Mouse (Mus musculus) liver, embryonic 16.5 days (tissue): Measurements from ENCODE around the gene Sesn2. TPM values are rescaled to one million over a fixed set of nuclear protein-coding genes. Genes with fewer than 3 reads are reported as not detected.
A peak's percentile ranks its signal among the peaks of the same experiment; 100 is the strongest.

ENCODE experiments used
- ATAC-seq: fragments of 200-750 bp; cut with Nextera tagmentation; 2 replicates; pipeline ENCODE4 v1.8.0; 2017; ENCODE audit warnings: low read depth, mild to moderate bottlenecking, moderate number of reproducible peaks, moderate library complexity
- H3K27ac ChIP-seq: fragments of 300-500 bp; sonication (generic); 2 replicates; pipeline ENCODE4 v1.5.1; 2014; ENCODE audit warnings: mild to moderate bottlenecking, low read length
- H3K27me3 ChIP-seq: fragments of 300-500 bp; sonication (generic); 2 replicates; pipeline ENCODE4 v1.6.1; 2014; ENCODE audit warnings: low read depth, low read length, mixed read lengths; ENCODE audit not compliant: control insufficient read depth, insufficient read depth
- H3K36me3 ChIP-seq: fragments of 300-500 bp; sonication (generic); 2 replicates; pipeline ENCODE4 v1.6.1; 2014; ENCODE audit warnings: mild to moderate bottlenecking; ENCODE audit not compliant: control insufficient read depth, insufficient read depth
- H3K4me1 ChIP-seq: fragments of 300-500 bp; sonication (generic); 2 replicates; pipeline ENCODE4 v1.6.1; 2014; ENCODE audit warnings: low read depth, low read length, mixed read lengths; ENCODE audit not compliant: control insufficient read depth
- H3K4me2 ChIP-seq: fragments of 300-500 bp; sonication (generic); 2 replicates; pipeline ENCODE4 v1.6.1; 2014; ENCODE audit warnings: low read depth, low read length, mixed read lengths
- H3K4me3 ChIP-seq: fragments of 300-500 bp; sonication (generic); 2 replicates; pipeline ENCODE4 v1.5.1; 2014; ENCODE audit warnings: low read depth, mild to moderate bottlenecking, low read length
- H3K9ac ChIP-seq: fragments of 300-500 bp; sonication (generic); 2 replicates; pipeline ENCODE4 v1.6.1; 2014; ENCODE audit warnings: low read depth, low read length
- H3K9me3 ChIP-seq: fragments of 300-500 bp; sonication (generic); replicated peaks from 2 replicates; pipeline ENCODE4 v1.6.1; 2016; ENCODE audit warnings: low read length; ENCODE audit not compliant: control insufficient read depth
- WGBS: fragments of 180-500 bp; shearing (Covaris S2); extraction: QIAGEN DNeasy Blood & Tissue Kit; methylation state at CpG from one replicate; pipeline ENCODE4 v1.1.7; 2014; ENCODE audit not compliant: insufficient replicate concordance; 5-methylcytosine and 5-hydroxymethylcytosine counted together
- polyA plus RNA-seq: library from polyadenylated mRNA; unstranded; fragments of >200 nt; fragmentation: Nextera tagmentation; extraction: Ambion mirVana; gene quantifications from 2 replicates; pipeline ENCODE4 v1.2.1, GENCODE M21; 2015

Gene Sesn2
- polyA plus RNA-seq, 1 experiment from 2014 or later, result 7.9 TPM

GRCm38 (mm10) chr4:132455561-132455960 is 54.7 kb downstream of the Sesn2 start:
- H3K4me2 ChIP-seq, result no peak overlapping the region
- no peak overlapping the region for H3K4me3 ChIP-seq
- H3K27ac ChIP-seq, result no peak overlapping the region
- no peaks in the 10 kb centered on the region for H3K9me3 ChIP-seq
- no peak overlapping the region for H3K9ac ChIP-seq
- no peaks in the 10 kb centered on the region for H3K27me3 ChIP-seq
- H3K36me3 ChIP-seq, result peaks cover 24% of the 10 kb centered on the region
- 91% methylated on average over 6 of the region's 6 CpGs for WGBS
- no peak for ATAC-seq
- no peaks in the 10 kb centered on the region; the same call in none of the 2 replicates for H3K4me1 ChIP-seq

- H3K27ac ChIP-seq, result no peak overlapping the region
Measured at GRCm38 (mm10) chr4:132455146-132455545, 55.2 kb downstream of the Sesn2 start.

GRCm38 (mm10) chr4:132454216-132454615 is 56.1 kb downstream of the Sesn2 start:
- no peak for ATAC-seq
- Histone ChIP-seq H3K36me3 (peaks cover 11% of the 10 kb centered on the region), H3K27ac (no peak overlapping the region), H3K9me3 (no peaks in the 10 kb centered on the region), H3K9ac (no peak overlapping the region), H3K27me3 (no peaks in the 10 kb centered on the region), H3K4me1 (peaks cover 4% of the 10 kb centered on the region), H3K4me2 (no peak overlapping the region), H3K4me3 (no peak overlapping the region)
- WGBS, result 75% methylated on average over 6 of the region's 6 CpGs

More at GRCm38 (mm10) chr4:132455146-132455545, 55.2 kb downstream of the Sesn2 start:
- WGBS, result 74% methylated on average over 3 of the region's 3 CpGs
- H3K4me2 ChIP-seq, result no peak overlapping the region
- H3K27me3 ChIP-seq, result no peaks in the 10 kb centered on the region
- no peak for ATAC-seq
- no peaks in the 10 kb centered on the region; the same call in none of the 2 replicates for H3K4me1 ChIP-seq
- peaks cover 20% of the 10 kb centered on the region for H3K36me3 ChIP-seq
- H3K9me3 ChIP-seq, result no peaks in the 10 kb centered on the region
- no peak overlapping the region for H3K9ac ChIP-seq
- no peak overlapping the region for H3K4me3 ChIP-seq

- H3K27me3 ChIP-seq, result no peaks in the 10 kb centered on the region
- no peak overlapping the region for H3K27ac ChIP-seq
- no peak overlapping the region for H3K9ac ChIP-seq
- 57% methylated on average over 3 of the region's 3 CpGs for WGBS
- no peak overlapping the region for H3K4me2 ChIP-seq
- no peaks in the 10 kb centered on the region for H3K36me3 ChIP-seq
- peaks cover 4% of the 10 kb centered on the region for H3K4me1 ChIP-seq
- ATAC-seq, result peak; percentile 43; the same call in 1 of the 2 replicates
- H3K9me3 ChIP-seq, result no peaks in the 10 kb centered on the region
- no peak overlapping the region for H3K4me3 ChIP-seq
Measured at GRCm38 (mm10) chr4:132449778-132450177, 60.5 kb downstream of the Sesn2 start.

GRCm38 (mm10) chr4:132446105-132446504 is 64.2 kb downstream of the Sesn2 start:
- Histone ChIP-seq H3K9ac (no peak overlapping the region), H3K9me3 (no peaks in the 10 kb centered on the region), H3K27ac (no peak overlapping the region), H3K4me1 (peaks cover 4% of the 10 kb centered on the region), H3K4me3 (no peak overlapping the region), H3K4me2 (no peak overlapping the region), H3K36me3 (no peaks in the 10 kb centered on the region), H3K27me3 (no peaks in the 10 kb centered on the region)
- 60% methylated on average over 12 of the region's 12 CpGs for WGBS
- no peak for ATAC-seq

GRCm38 (mm10) chr4:132444516-132444915 is 65.8 kb downstream of the Sesn2 start:
- Histone ChIP-seq H3K9me3 (no peaks in the 10 kb centered on the region), H3K36me3 (no peaks in the 10 kb centered on the region), H3K9ac (no peak overlapping the region), H3K4me3 (no peak overlapping the region), H3K27me3 (no peaks in the 10 kb centered on the region), H3K4me1 (peaks cover under 1% of the 10 kb centered on the region; the same call in 1 of the 2 replicates), H3K27ac (no peak overlapping the region), H3K4me2 (no peak overlapping the region)
- 72% methylated on average over 8 of the region's 8 CpGs for WGBS
- no peak for ATAC-seq

Other genes with a start within 250 kb of the Sesn2 start
- 12.2 and 12.7 TPM in 2 replicates for gene Gmeb1, start 248.9 kb downstream of the Sesn2 start, polyA plus RNA-seq
- 31.0 and 35.3 TPM in 2 replicates for gene Taf12, start 236.1 kb downstream of the Sesn2 start, polyA plus RNA-seq
- 0.41 and 0.61 TPM in 2 replicates for gene Rab42, start 207.1 kb downstream of the Sesn2 start, polyA plus RNA-seq
- gene Trnau1ap, start 181.0 kb downstream of the Sesn2 start, polyA plus RNA-seq, result 26.9 and 27.3 TPM in 2 replicates
- 41.3 and 44.2 TPM in 2 replicates for gene Rcc1, start 156.9 kb downstream of the Sesn2 start, polyA plus RNA-seq
- 7.6 and 9.9 TPM in 2 replicates for gene Phactr4, start 88.0 kb downstream of the Sesn2 start, polyA plus RNA-seq
- gene Med18, start 46.6 kb downstream of the Sesn2 start, polyA plus RNA-seq, result 8.2 and 11.4 TPM in 2 replicates
- gene Atpif1, start 23.2 kb upstream of the Sesn2 start, polyA plus RNA-seq, result 1,068 and 1,164 TPM in 2 replicates
- gene Dnajc8, start 25.0 kb upstream of the Sesn2 start, polyA plus RNA-seq, result 77.7 and 83.4 TPM in 2 replicates
- gene Ptafr, start 53.6 kb upstream of the Sesn2 start, polyA plus RNA-seq, result 0.91 and 1.2 TPM in 2 replicates
- 13.2 and 14.5 TPM in 2 replicates for gene Eya3, start 128.5 kb upstream of the Sesn2 start, polyA plus RNA-seq
- gene Xkr8, start 222.0 kb upstream of the Sesn2 start, polyA plus RNA-seq, result 2.5 and 3.9 TPM in 2 replicates
- 0.75 and 0.90 TPM in 2 replicates for gene Smpdl3b, start 246.8 kb upstream of the Sesn2 start, polyA plus RNA-seq